Mouse (Mus musculus): ENCODE measurements around the gene Hsd3b4. TPM values are rescaled to one million over a fixed set of nuclear protein-coding genes. Genes with fewer than 3 reads are reported as not detected.
"Not testable (repeated sequence)": the region's sequence is repeated elsewhere in the genome, so short reads cannot be mapped to it uniquely, and the experiment has no call there.

Hsd3b4 gene
- polyA plus RNA-seq (2015; fragmentation: Nextera tagmentation; extraction: Ambion mirVana): 30.2 and 36.1 TPM in 2 replicates

DNA sequence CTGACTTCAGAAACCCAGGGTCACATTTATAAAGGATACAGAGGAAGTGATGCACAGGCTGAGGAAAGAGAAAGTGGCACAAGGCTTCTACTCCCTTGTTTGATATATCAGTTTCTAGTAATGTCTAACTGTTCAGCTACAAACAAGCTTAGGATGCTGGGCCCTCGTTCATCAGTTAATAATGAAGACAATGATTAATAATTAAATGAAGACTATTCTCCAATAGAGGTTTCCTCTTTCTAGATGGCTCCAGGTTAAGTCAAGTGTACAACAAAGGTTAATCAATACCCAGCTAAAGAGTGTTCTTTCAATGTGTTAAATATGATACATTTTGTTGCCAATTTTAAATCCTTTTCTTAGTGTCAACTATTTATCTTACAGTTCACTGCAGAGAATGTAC is at the start of gene Hsd3b4:
Hsd3b4 (minus strand) TSS at position 101 of the 400 bp plus-strand sequence.
- H3K9ac ChIP-seq; H3K4me3 ChIP-seq (replicated peaks); H3K27me3 ChIP-seq; H3K36me3 ChIP-seq; H3K9me3 ChIP-seq (replicated peaks); H3K27ac ChIP-seq; H3K4me2 ChIP-seq; H3K4me1 ChIP-seq: not testable (repeated sequence)
- ATAC-seq (replicated peaks; ENCODE audit: low FRiP score): 0 out of 2 replicates have a peak, but pooled peaks have one; percentile 15
- WGBS: no CpG with 5 or more reads among the region's 1 CpGs

DNA sequence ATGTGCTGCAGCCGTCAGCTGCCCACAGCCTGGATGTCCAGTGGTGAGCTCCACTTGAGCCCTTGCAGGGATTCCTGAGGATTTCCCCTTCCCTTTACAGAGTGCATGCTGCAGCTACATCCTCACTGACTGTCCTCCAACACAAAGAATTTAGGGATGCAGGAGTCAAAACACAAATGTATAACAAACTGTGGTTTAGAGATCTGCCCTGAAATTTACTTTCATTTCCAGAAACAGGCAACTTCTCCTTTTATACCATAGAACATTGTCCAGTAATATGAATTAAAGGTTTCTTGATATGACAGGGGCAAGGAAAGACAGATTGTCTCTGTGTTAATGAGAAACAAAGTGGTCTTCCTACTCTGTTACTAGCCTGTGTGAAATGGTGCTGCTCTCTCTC is 40.5 kb upstream of the Hsd3b4 start:
- WGBS: no CpG with 5 or more reads among the region's 1 CpGs
- not testable (repeated sequence) for H3K27ac ChIP-seq; H3K9me3 ChIP-seq (replicated peaks); H3K4me2 ChIP-seq; H3K9ac ChIP-seq; H3K27me3 ChIP-seq; H3K4me3 ChIP-seq (replicated peaks); H3K4me1 ChIP-seq; H3K36me3 ChIP-seq; ATAC-seq (replicated peaks; ENCODE audit: low FRiP score)

DNA sequence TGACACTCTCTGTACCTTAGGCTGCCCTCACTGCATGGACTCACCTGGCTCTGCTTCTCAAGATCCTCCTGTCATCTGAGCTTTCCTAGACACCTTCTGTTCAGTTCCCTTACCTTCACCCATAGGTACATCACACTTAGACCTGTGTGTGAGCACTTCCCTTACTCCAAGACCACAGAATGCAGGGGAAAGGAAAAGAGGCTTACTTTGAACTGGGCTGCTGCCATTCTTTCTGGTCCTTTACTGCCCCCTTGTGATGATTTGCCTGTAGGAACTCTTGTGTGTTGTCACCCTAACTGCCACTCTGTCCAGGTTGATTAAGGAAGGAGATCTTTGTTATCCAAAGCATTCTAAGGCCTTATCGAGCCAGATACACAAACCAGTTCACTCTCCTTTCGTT is 39.9 kb upstream of the Hsd3b4 start:
- no CpG with 5 or more reads among the region's 2 CpGs for WGBS
- H3K4me2 ChIP-seq; H3K9me3 ChIP-seq (replicated peaks); H3K27ac ChIP-seq; H3K4me3 ChIP-seq (replicated peaks); H3K36me3 ChIP-seq; H3K4me1 ChIP-seq; H3K27me3 ChIP-seq; H3K9ac ChIP-seq: not testable (repeated sequence)
- peak; percentile 34 for ATAC-seq (replicated peaks; ENCODE audit: low FRiP score)

DNA sequence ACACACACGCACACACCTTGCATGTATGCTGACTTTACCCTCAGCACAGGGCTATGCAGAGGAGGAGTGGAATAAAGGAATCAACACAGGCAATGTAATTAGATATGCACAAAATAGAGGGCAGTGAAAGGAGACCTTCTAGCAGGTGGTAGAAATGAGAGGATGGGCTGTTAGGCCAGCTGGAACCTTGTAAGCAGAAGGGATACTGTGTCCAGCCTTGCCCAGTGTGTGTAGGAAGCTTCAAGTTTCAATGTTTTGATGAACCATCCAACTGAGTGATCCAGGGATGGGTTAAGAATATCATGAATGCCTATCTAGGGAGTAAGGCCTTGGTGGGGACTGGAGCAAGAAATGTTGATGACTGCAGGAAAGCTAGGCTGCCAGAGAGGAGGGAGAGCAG is 38.2 kb upstream of the Hsd3b4 start:
- H3K9me3 ChIP-seq (replicated peaks); H3K27ac ChIP-seq; H3K4me2 ChIP-seq; H3K27me3 ChIP-seq; H3K9ac ChIP-seq; H3K36me3 ChIP-seq; H3K4me1 ChIP-seq; H3K4me3 ChIP-seq (replicated peaks): not testable (repeated sequence)
- peak; percentile 87 for ATAC-seq (replicated peaks; ENCODE audit: low FRiP score)
- WGBS: 86% methylated on average over 1 of the region's 1 CpGs

GRCm38 (mm10) chr3:98547641-98548040 is 37.3 kb upstream of the Hsd3b4 start:
- not testable (repeated sequence) for H3K9me3 ChIP-seq (replicated peaks); H3K27me3 ChIP-seq; H3K4me1 ChIP-seq; H3K36me3 ChIP-seq; H3K4me3 ChIP-seq (replicated peaks); H3K9ac ChIP-seq; H3K4me2 ChIP-seq; H3K27ac ChIP-seq
- ATAC-seq (replicated peaks; ENCODE audit: low FRiP score): peak; percentile 87

- H3K4me3 ChIP-seq (replicated peaks); H3K9me3 ChIP-seq (replicated peaks); H3K27ac ChIP-seq; H3K9ac ChIP-seq; H3K36me3 ChIP-seq; ATAC-seq (replicated peaks; ENCODE audit: low FRiP score); H3K4me1 ChIP-seq; H3K4me2 ChIP-seq; H3K27me3 ChIP-seq: not testable (repeated sequence)
These were observed 14.7 kb upstream of the Hsd3b4 start for GRCm38 (mm10) chr3:98524978-98525377.

- not testable (repeated sequence) for H3K4me3 ChIP-seq (replicated peaks); H3K4me1 ChIP-seq; H3K4me2 ChIP-seq; H3K9me3 ChIP-seq (replicated peaks); H3K9ac ChIP-seq; H3K27ac ChIP-seq; H3K27me3 ChIP-seq; H3K36me3 ChIP-seq
- 0 out of 2 replicates have a peak, but pooled peaks have one; percentile 12 for ATAC-seq (replicated peaks; ENCODE audit: low FRiP score)
- WGBS: no CpG with 5 or more reads among the region's 1 CpGs
These were observed 14.2 kb upstream of the Hsd3b4 start for GRCm38 (mm10) chr3:98524552-98524951.

DNA sequence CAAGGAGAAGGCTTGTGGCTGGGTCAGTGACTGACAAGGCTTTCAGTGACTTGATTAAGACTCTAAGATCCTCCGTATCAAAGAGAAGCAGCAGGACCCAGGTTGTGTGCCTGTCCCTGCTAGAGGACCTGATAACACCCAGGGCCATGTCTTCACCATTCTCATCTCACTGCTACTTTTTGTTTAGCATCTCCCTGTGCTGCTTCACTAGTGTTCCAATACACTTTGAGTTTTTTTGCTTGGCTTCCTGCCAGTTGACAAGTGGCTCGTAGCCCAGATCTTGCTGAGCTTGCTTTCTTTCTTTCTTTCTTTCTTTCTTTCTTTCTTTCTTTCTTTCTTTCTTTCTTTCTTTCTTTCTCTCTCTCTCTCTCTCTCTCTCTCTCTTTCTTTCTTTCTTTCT is 12.5 kb upstream of the Hsd3b4 start:
- not testable (repeated sequence) for H3K4me1 ChIP-seq; ATAC-seq (replicated peaks; ENCODE audit: low FRiP score)
- 38% methylated on average over 1 of the region's 2 CpGs for WGBS

GRCm38 (mm10) chr3:98507229-98507628 is 3.1 kb downstream of the Hsd3b4 start:
- not testable (repeated sequence) for H3K4me3 ChIP-seq (replicated peaks); H3K9ac ChIP-seq; ATAC-seq (replicated peaks; ENCODE audit: low FRiP score); H3K4me1 ChIP-seq; H3K9me3 ChIP-seq (replicated peaks); H3K27ac ChIP-seq; H3K27me3 ChIP-seq; H3K36me3 ChIP-seq; H3K4me2 ChIP-seq
- WGBS: no CpG with 5 or more reads among the region's 5 CpGs

More for the DNA sequence above, 12.5 kb upstream of the Hsd3b4 start:
- not testable (repeated sequence) for H3K36me3 ChIP-seq; H3K4me2 ChIP-seq; H3K4me3 ChIP-seq (replicated peaks); H3K9ac ChIP-seq; H3K27me3 ChIP-seq; H3K9me3 ChIP-seq (replicated peaks); H3K27ac ChIP-seq

GRCm38 (mm10) chr3:98497401-98497800 is 12.9 kb downstream of the Hsd3b4 start:
- not testable (repeated sequence) for H3K27ac ChIP-seq

GRCm38 (mm10) chr3:98496762-98497161 is 13.6 kb downstream of the Hsd3b4 start:
- not testable (repeated sequence) for H3K4me1 ChIP-seq; H3K36me3 ChIP-seq; H3K9me3 ChIP-seq (replicated peaks); H3K4me3 ChIP-seq (replicated peaks); H3K4me2 ChIP-seq; H3K27me3 ChIP-seq; H3K9ac ChIP-seq; H3K27ac ChIP-seq
- WGBS: no CpG with 5 or more reads among the region's 2 CpGs
- peak; percentile 44; the same call in 1 of the 2 replicates for ATAC-seq (replicated peaks; ENCODE audit: low FRiP score)

More at GRCm38 (mm10) chr3:98497401-98497800, 12.9 kb downstream of the Hsd3b4 start:
- H3K9me3 ChIP-seq (replicated peaks); H3K36me3 ChIP-seq; ATAC-seq (replicated peaks; ENCODE audit: low FRiP score); H3K9ac ChIP-seq; H3K27me3 ChIP-seq; H3K4me1 ChIP-seq; H3K4me2 ChIP-seq; H3K4me3 ChIP-seq (replicated peaks): not testable (repeated sequence)

- peak; percentile 89 for ATAC-seq (replicated peaks; ENCODE audit: low FRiP score)
- not testable (repeated sequence) for H3K4me1 ChIP-seq; H3K9ac ChIP-seq; H3K9me3 ChIP-seq (replicated peaks); H3K4me2 ChIP-seq; H3K27me3 ChIP-seq; H3K36me3 ChIP-seq; H3K4me3 ChIP-seq (replicated peaks); H3K27ac ChIP-seq
These were observed 15.3 kb downstream of the Hsd3b4 start for GRCm38 (mm10) chr3:98495055-98495454.

DNA sequence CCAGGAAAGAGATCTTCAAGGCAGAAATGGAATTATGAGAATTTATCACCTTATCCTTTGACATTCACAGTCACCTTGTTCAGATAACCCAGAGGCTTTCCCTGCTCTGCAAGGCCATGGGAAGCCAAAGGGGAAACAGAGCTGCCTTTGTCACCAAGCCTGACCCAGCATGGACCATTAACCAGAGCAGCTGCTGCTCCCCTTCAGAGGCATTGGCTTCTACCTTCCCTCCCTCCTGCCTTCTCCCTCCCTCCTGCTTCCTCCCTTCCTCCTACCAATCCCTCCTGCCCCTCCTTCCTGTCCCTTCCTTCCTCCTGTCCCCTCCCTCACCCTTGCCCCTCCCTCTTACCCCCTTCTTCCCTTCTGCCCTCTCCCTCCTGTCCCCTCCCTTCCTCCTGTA is 16.1 kb downstream of the Hsd3b4 start:
- H3K27me3 ChIP-seq; H3K4me1 ChIP-seq; H3K4me3 ChIP-seq (replicated peaks); H3K9ac ChIP-seq; H3K27ac ChIP-seq; H3K36me3 ChIP-seq; H3K4me2 ChIP-seq; H3K9me3 ChIP-seq (replicated peaks): not testable (repeated sequence)
- peak; percentile 82 for ATAC-seq (replicated peaks; ENCODE audit: low FRiP score)

DNA sequence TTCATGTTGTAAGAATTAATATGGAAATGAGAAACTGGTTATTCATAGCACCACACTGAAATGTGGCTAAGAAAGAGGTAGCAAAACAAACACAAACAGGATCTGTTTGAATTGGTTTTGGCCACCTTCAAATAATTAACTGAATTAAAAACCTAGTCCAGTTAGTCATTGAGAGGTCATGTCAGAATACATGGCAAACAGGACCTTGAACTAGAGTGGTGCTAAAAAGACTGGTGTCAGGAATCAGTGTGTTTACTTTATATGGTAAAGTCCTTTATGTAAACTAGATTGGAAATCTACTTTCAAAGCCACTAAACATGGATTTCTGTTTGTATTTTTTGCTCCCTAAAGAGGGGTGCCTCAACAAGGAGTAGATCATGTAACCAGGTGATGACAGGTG is 38.8 kb downstream of the Hsd3b4 start:
- H3K36me3 ChIP-seq; H3K4me3 ChIP-seq (replicated peaks); H3K4me2 ChIP-seq; H3K27me3 ChIP-seq; H3K9ac ChIP-seq; ATAC-seq (replicated peaks; ENCODE audit: low FRiP score); H3K4me1 ChIP-seq; H3K9me3 ChIP-seq (replicated peaks); H3K27ac ChIP-seq: not testable (repeated sequence)

All from kidney, embryonic 15.5 days (tissue).